Mouse (Mus musculus) left cerebral cortex, postnatal 25 days (tissue): ENCODE measurements around the gene Klf9. TPM values are rescaled to one million over a fixed set of nuclear protein-coding genes. Genes with fewer than 3 reads are reported as not detected.
A peak's percentile ranks its signal among the peaks of the same experiment; 100 is the strongest.
"Not testable (repeated sequence)": the region's sequence is repeated elsewhere in the genome, so short reads cannot be mapped to it uniquely, and the experiment has no call there.

ENCODE experiments used
- DNase-seq, 2 experiments: peaks; one replicate each; pipeline ENCODE4 v3.0.0; 2022; ENCODE audit warnings: low spot score in 2 of 2, mixed read lengths in 1 of 2
- intact Hi-C: fragments of 180-260 bp; cut with DNase I; formaldehyde crosslinking; loops from one replicate; pipeline ENCODE4 v1.15.1; 2025
- total RNA-seq, 2 experiments: library from RNA; stranded (reverse); gene quantifications; 2 replicates each; pipeline ENCODE4 v1.2.3; 2021

Klf9 gene
- total RNA-seq, 2 experiments from 2014 or later: 199 to 208 TPM

GRCm38 (mm10) chr19:23137295-23137694, 3.7 kb upstream of the Klf9 start:
- no peak for DNase-seq
- intact Hi-C loops: no loop called here

GRCm38 (mm10) chr19:23139756-23140470, 1.1 kb upstream of the Klf9 start:
- DNase-seq: peak in 1 of 2 experiments; percentile 42
- intact Hi-C loops: no loop called here

GRCm38 (mm10) chr19:23141391-23142281, 610 bp downstream of the Klf9 start:
- intact Hi-C loops: loop anchor here (1.0 kb wide), 1 partner anchor 84 kb away; no protein-coding TSS in a partner anchor
- peak; percentile 71 to 82 for DNase-seq

GRCm38 (mm10) chr19:23142427-23143073, 1.5 kb downstream of the Klf9 start:
- DNase-seq: peak in 1 of 2 experiments; percentile 65
- intact Hi-C loops: no loop called here

GRCm38 (mm10) chr19:23143074-23143445, 2.0 kb downstream of the Klf9 start:
- no peak for DNase-seq
- intact Hi-C loops: no loop called here

- peak in 1 of 2 experiments; percentile 48 for DNase-seq
- intact Hi-C loops: no loop called here
Observed at GRCm38 (mm10) chr19:23143541-23143940, 2.5 kb downstream of the Klf9 start.

GRCm38 (mm10) chr19:23144031-23144430, 3.0 kb downstream of the Klf9 start:
- intact Hi-C loops: no loop called here
- DNase-seq: peak in 1 of 2 experiments; percentile 38

GRCm38 (mm10) chr19:23145146-23145545, 4.1 kb downstream of the Klf9 start:
- intact Hi-C loops: no loop called here
- no peak for DNase-seq

- intact Hi-C loops: not testable (repeated sequence)
Observed at GRCm38 (mm10) chr19:23145575-23145974, 4.5 kb downstream of the Klf9 start.

GRCm38 (mm10) chr19:23146409-23146861, 5.4 kb downstream of the Klf9 start:
- peak; percentile 70 to 92 for DNase-seq
- intact Hi-C loops: loop anchor here (2.0 kb wide), 2 partner anchors 16 to 68 kb away; no protein-coding TSS in a partner anchor

More at GRCm38 (mm10) chr19:23145575-23145974, 4.5 kb downstream of the Klf9 start:
- not testable (repeated sequence) for DNase-seq

GRCm38 (mm10) chr19:23147026-23147966, 6.3 kb downstream of the Klf9 start:
- DNase-seq: peak; percentile 52 to 87
- intact Hi-C loops: loop anchor here (2.0 kb wide), 2 partner anchors 16 to 68 kb away; no protein-coding TSS in a partner anchor

GRCm38 (mm10) chr19:23149465-23150410, 8.7 kb downstream of the Klf9 start:
- peak in 1 of 2 experiments; percentile 58 for DNase-seq
- intact Hi-C loops: no loop called here

- intact Hi-C loops: no loop called here
- no peak for DNase-seq
Observed at GRCm38 (mm10) chr19:23150556-23151265, 9.7 kb downstream of the Klf9 start.

- intact Hi-C loops: no loop called here
- DNase-seq: no peak
Observed at GRCm38 (mm10) chr19:23151651-23152070, 10.6 kb downstream of the Klf9 start.

GRCm38 (mm10) chr19:23152201-23152640, 11.2 kb downstream of the Klf9 start:
- no peak for DNase-seq
- intact Hi-C loops: no loop called here

GRCm38 (mm10) chr19:23152771-23153605, 12.0 kb downstream of the Klf9 start:
- DNase-seq: no peak
- intact Hi-C loops: no loop called here
